Mouse (Mus musculus): ENCODE measurements at regions not wholly inside any gene's neighbourhood (a gene's known extent, or its start where the extent isn't known, plus 50 kb on each side); places are given as distances from the start of the nearest gene placed in this dataset.

DNA sequence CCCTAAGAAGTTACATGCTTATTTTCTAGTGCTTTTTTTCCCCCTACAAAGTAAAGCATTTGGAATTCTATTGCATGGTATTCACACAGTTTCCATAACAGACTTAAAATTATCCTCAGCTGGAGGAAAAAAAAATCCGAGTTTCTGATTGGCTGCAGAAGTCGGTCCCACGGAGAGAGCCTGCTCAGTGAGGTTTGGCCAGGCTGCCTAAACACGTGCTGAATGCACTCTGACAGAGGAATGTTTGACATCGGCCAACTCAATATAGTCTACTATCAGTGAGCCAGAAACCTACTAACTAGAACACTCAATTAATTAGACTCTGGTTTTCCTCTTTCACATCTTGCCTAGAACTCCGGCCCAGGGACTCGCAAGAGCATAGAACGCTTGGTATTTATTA is 204.9 kb downstream of the Rab11fip2 start:
- Histone ChIP-seq H3K36me3 (ENCODE audit: control insufficient read depth, insufficient read depth) (no peaks in the 10 kb centered on the region), H3K9ac (ENCODE audit: low read depth, low read length) (no peak overlapping the region), H3K4me3 (ENCODE audit: low read depth, low read length) (no peak overlapping the region), H3K27ac (ENCODE audit: low read depth, low read length) (no peak overlapping the region), H3K4me2 (replicated peaks; ENCODE audit: low read depth) (no peak overlapping the region), H3K4me1 (replicated peaks; ENCODE audit: control insufficient read depth, insufficient read depth, low read length) (no peaks in the 10 kb centered on the region), H3K9me3 (ENCODE audit: control insufficient read depth) (no peaks in the 10 kb centered on the region), H3K27me3 (replicated peaks; ENCODE audit: control insufficient read depth, insufficient read depth, low read length) (no peaks in the 10 kb centered on the region)
- 63% methylated on average over 8 of the region's 8 CpGs for WGBS
- no peak for TF ChIP-seq CTCF (IDR thresholded peaks at IDR 0.05; ENCODE audit: low read depth)
- ATAC-seq: no peak

- peak; percentile 64 for ATAC-seq
- H3K4me2 ChIP-seq (replicated peaks; ENCODE audit: low read depth): no peak overlapping the region
- H3K27me3 ChIP-seq (replicated peaks; ENCODE audit: control insufficient read depth, insufficient read depth, low read length): no peaks in the 10 kb centered on the region
- no peak overlapping the region for H3K4me3 ChIP-seq (ENCODE audit: low read depth, low read length)
- 24% methylated on average over 3 of the region's 3 CpGs for WGBS
- no peaks in the 10 kb centered on the region for H3K36me3 ChIP-seq (ENCODE audit: control insufficient read depth, insufficient read depth)
- TF ChIP-seq CTCF (IDR thresholded peaks at IDR 0.05; ENCODE audit: low read depth): peak; percentile 87
- H3K9me3 ChIP-seq (ENCODE audit: control insufficient read depth): no peaks in the 10 kb centered on the region
- no peaks in the 10 kb centered on the region for H3K4me1 ChIP-seq (replicated peaks; ENCODE audit: control insufficient read depth, insufficient read depth, low read length)
- H3K27ac ChIP-seq (ENCODE audit: low read depth, low read length): no peak overlapping the region
- H3K9ac ChIP-seq (ENCODE audit: low read depth, low read length): no peak overlapping the region
These were observed 200.5 kb downstream of the Rab11fip2 start for GRCm38 (mm10) chr19:59742946-59743345.

DNA sequence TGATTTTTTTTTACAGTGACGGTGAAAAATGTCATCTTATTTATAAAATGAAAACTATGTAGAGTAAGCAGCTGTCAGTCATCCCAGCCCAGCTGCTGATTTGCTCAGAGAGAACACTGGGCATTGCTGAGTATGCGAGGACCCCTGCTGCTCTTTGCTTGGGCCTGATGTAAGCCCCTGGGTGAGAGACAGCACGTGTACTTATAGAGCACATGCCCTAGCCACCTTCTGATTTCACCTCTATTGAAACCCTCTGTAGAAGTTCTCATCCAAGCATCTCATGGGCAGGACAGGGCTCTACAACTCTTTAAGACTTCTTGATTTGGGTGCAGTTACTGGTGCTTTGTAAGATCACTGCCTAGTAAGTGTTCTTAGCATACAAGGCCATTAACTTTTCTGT is 182.2 kb downstream of the Rab11fip2 start:
- Histone ChIP-seq H3K9me3 (ENCODE audit: control insufficient read depth) (no peaks in the 10 kb centered on the region), H3K36me3 (ENCODE audit: control insufficient read depth, insufficient read depth) (no peaks in the 10 kb centered on the region), H3K9ac (ENCODE audit: low read depth, low read length) (no peak overlapping the region), H3K4me3 (ENCODE audit: low read depth, low read length) (no peak overlapping the region), H3K27me3 (replicated peaks; ENCODE audit: control insufficient read depth, insufficient read depth, low read length) (no peaks in the 10 kb centered on the region), H3K4me1 (replicated peaks; ENCODE audit: control insufficient read depth, insufficient read depth, low read length) (no peaks in the 10 kb centered on the region), H3K4me2 (replicated peaks; ENCODE audit: low read depth) (no peak overlapping the region), H3K27ac (ENCODE audit: low read depth, low read length) (no peak overlapping the region)
- WGBS: 74% methylated on average over 3 of the region's 3 CpGs
- no peak for ATAC-seq
- TF ChIP-seq CTCF (IDR thresholded peaks at IDR 0.05; ENCODE audit: low read depth): no peak

DNA sequence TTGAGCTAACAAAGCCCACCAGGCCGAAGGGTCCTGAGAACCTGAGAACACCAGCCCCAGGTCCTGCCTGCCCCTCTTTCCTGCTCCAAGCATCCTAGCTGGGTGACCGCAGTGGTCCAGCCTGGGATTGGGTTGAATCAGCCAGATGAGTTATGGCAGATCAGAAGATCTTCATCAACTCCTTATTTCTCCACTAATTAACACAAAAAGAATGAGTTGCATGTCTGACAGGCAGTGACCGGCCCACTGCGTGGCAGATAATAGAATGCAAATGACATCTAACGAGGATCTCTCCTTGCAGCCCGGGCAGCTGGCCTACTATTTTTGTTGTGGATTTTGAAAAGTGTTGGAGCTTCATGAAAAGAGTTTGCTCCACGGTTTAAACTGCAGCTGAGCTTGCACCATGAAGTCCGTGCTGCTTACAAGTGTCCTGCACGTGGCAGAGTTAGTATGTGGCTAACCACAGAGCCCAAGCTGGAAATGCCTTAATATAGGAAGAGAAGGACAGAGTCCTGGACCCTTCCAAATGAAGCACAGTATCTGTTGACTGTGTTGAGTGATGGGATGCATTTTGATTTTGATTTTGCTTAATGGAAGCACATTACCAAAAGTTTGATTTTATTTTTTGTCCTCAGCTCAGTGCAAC is 158.9 kb downstream of the Rab11fip2 start:
- ATAC-seq: no peak
- no peaks in the 10 kb centered on the region for H3K27me3 ChIP-seq (replicated peaks; ENCODE audit: control insufficient read depth, insufficient read depth, low read length)
- WGBS: 75% methylated on average over 9 of the region's 9 CpGs

DNA sequence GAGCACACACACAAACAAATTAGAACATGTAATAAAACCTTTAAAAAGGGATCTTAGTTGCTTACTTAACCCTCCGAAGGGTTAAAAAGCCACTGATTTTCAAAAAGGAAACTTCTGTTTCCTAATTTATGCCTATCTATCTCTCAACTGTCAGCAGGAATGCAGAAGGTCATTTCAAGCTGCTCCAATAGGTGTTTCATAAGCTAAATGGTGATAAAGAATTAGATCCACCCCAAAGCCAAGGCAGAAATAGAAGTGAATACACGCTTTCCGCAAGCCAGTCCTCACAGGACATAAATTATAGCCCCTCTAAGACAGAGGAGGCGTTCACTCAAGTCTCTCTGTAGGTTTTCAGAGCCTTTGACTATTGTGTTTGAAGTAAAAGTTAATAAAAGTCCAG is 112.2 kb downstream of the Rab11fip2 start:
- Histone ChIP-seq H3K4me1 (replicated peaks; ENCODE audit: control insufficient read depth, insufficient read depth, low read length) (no peaks in the 10 kb centered on the region), H3K9me3 (ENCODE audit: control insufficient read depth) (no peaks in the 10 kb centered on the region), H3K4me2 (replicated peaks; ENCODE audit: low read depth) (no peak overlapping the region), H3K27me3 (replicated peaks; ENCODE audit: control insufficient read depth, insufficient read depth, low read length) (no peaks in the 10 kb centered on the region), H3K4me3 (ENCODE audit: low read depth, low read length) (no peak overlapping the region), H3K36me3 (ENCODE audit: control insufficient read depth, insufficient read depth) (no peaks in the 10 kb centered on the region), H3K27ac (ENCODE audit: low read depth, low read length) (no peak overlapping the region), H3K9ac (ENCODE audit: low read depth, low read length) (no peak overlapping the region)
- ATAC-seq: no peak
- WGBS: 82% methylated on average over 4 of the region's 4 CpGs
- no peak for TF ChIP-seq CTCF (IDR thresholded peaks at IDR 0.05; ENCODE audit: low read depth)

More for the DNA sequence above, 158.9 kb downstream of the Rab11fip2 start:
- Histone ChIP-seq H3K36me3 (ENCODE audit: control insufficient read depth, insufficient read depth) (no peaks in the 10 kb centered on the region), H3K9me3 (ENCODE audit: control insufficient read depth) (no peaks in the 10 kb centered on the region), H3K4me3 (ENCODE audit: low read depth, low read length) (no peak overlapping the region), H3K27ac (ENCODE audit: low read depth, low read length) (no peak overlapping the region), H3K4me2 (replicated peaks; ENCODE audit: low read depth) (no peak overlapping the region), H3K9ac (ENCODE audit: low read depth, low read length) (no peak overlapping the region), H3K4me1 (replicated peaks; ENCODE audit: control insufficient read depth, insufficient read depth, low read length) (no peaks in the 10 kb centered on the region)
- TF ChIP-seq CTCF (IDR thresholded peaks at IDR 0.05; ENCODE audit: low read depth): no peak

DNA sequence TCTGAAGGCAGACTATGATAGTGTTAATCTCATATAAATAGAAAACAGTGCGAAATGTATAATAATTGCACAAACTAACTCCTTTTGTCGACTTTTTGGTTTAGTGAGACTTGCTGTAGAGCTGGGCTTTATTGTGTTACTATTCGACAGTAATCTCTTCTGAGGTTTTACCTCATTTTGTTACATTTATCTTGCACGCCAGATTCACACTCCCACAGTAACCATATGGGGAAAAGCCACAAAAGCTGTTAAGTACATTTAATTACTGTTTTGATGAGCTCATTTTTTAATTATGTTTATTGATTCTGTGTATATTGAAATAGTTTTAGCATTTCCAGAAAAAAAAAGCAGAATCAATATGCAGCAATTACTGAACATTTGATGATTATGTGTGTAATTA is 106.3 kb downstream of the Rab11fip2 start:
- TF ChIP-seq CTCF (IDR thresholded peaks at IDR 0.05; ENCODE audit: low read depth): no peak
- Histone ChIP-seq H3K4me3 (ENCODE audit: low read depth, low read length) (no peak overlapping the region), H3K9ac (ENCODE audit: low read depth, low read length) (no peak overlapping the region), H3K9me3 (ENCODE audit: control insufficient read depth) (no peaks in the 10 kb centered on the region), H3K27me3 (replicated peaks; ENCODE audit: control insufficient read depth, insufficient read depth, low read length) (no peaks in the 10 kb centered on the region), H3K36me3 (ENCODE audit: control insufficient read depth, insufficient read depth) (no peaks in the 10 kb centered on the region), H3K4me1 (replicated peaks; ENCODE audit: control insufficient read depth, insufficient read depth, low read length) (no peaks in the 10 kb centered on the region), H3K27ac (ENCODE audit: low read depth, low read length) (no peak overlapping the region), H3K4me2 (replicated peaks; ENCODE audit: low read depth) (no peak overlapping the region)
- WGBS: 86% methylated on average over 4 of the region's 4 CpGs
- no peak for ATAC-seq

GRCm38 (mm10) chr19:59837628-59838027 is 105.8 kb downstream of the Rab11fip2 start:
- no peak for TF ChIP-seq CTCF (IDR thresholded peaks at IDR 0.05; ENCODE audit: low read depth)
- Histone ChIP-seq H3K27me3 (replicated peaks; ENCODE audit: control insufficient read depth, insufficient read depth, low read length) (no peaks in the 10 kb centered on the region), H3K4me3 (ENCODE audit: low read depth, low read length) (no peak overlapping the region), H3K9ac (ENCODE audit: low read depth, low read length) (no peak overlapping the region), H3K4me2 (replicated peaks; ENCODE audit: low read depth) (no peak overlapping the region), H3K4me1 (replicated peaks; ENCODE audit: control insufficient read depth, insufficient read depth, low read length) (no peaks in the 10 kb centered on the region), H3K36me3 (ENCODE audit: control insufficient read depth, insufficient read depth) (no peaks in the 10 kb centered on the region), H3K9me3 (ENCODE audit: control insufficient read depth) (no peaks in the 10 kb centered on the region), H3K27ac (ENCODE audit: low read depth, low read length) (no peak overlapping the region)
- WGBS: 37% methylated on average over 6 of the region's 6 CpGs
- ATAC-seq: no peak
